Mouse (Mus musculus) erythroid progenitor cell, adult 5-6 weeks (primary cell): ENCODE measurements at regions not wholly inside any gene's neighbourhood (a gene's known extent, or its start where the extent isn't known, plus 50 kb on each side); places are given as distances from the start of the nearest gene placed in this dataset.
A peak's percentile ranks its signal among the peaks of the same experiment; 100 is the strongest.

Experiments used
- ATAC-seq: replicated peaks from 2 replicates; pipeline ENCODE4 v1.8.0; 2016; ENCODE audit warnings: moderate number of reproducible peaks, mild to moderate bottlenecking, moderate TSS enrichment, inconsistent platforms; ENCODE audit not compliant: poor library complexity, low FRiP score, severe bottlenecking

DNA sequence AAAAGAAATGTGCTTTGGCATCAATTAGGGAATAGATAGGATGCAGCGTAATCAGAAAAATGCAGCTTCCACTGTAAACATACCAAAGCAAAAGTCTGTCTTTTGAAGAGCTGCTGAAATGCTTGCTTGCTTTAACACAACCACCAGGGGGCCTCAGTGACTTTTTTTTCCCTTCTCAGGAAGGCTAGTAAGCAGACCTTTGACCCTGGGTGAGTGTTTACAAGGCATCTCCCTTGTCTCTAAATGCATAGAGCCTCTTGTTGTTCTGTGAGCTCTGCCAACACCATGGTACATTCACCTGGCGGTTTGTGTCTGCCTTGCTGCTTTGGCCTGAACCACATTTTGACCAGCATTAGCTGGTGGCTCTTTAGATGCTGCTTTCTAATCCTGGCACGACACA is 191.9 kb upstream of the C9orf72 start:
- no peak for ATAC-seq

DNA sequence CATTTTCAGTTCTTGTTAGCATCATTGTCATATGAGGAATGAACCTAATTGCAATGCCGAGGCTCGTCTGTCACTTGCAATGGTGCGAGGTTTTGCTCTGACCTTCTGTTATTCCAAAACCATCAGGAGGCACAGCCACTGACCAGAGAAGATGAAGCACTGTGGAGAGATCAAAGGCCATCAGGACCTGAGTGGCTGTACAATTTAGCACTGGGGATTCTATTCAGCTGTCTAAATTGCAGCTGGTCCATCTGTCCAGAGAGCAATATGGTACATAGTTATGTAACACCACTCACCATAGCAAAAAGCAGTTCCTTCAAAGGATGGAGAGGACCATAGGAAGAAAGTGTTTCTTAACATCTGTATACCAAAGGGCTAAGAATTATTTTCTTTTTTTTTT is 187.5 kb upstream of the C9orf72 start:
- no peak for ATAC-seq

DNA sequence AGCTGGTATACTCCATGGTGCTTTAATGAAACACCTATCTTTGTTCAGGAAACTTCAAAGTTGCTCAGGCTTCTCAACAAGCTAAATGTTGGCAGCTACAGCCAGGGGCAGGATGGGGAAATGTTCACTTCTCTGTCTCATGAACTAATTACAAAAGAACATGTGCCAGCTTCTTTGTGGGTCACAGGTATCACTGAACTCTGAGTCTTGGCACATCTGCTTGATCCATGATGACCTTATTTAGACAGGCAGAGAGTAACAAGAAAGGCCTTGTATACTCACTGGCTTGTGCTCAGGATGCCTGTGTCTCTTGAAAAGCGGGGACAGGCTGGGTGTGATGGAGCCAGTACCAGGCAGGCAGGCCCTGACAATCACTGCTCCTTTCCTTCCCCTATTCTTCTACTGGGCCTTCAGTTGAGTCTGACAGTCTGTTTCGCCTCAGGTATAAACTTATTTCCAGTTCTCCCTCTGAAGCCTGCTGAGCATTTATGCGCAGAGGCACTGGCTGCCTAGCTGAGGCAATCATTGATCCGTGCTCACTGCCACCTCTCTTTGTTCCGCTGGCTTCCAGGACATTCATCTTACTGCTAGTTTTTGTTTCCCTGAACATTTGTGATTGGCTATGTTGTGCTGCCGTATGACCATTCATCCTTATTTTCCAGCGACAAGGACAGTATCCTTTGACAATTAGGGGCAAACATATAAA is 179.5 kb upstream of the C9orf72 start:
- ATAC-seq = no peak

DNA sequence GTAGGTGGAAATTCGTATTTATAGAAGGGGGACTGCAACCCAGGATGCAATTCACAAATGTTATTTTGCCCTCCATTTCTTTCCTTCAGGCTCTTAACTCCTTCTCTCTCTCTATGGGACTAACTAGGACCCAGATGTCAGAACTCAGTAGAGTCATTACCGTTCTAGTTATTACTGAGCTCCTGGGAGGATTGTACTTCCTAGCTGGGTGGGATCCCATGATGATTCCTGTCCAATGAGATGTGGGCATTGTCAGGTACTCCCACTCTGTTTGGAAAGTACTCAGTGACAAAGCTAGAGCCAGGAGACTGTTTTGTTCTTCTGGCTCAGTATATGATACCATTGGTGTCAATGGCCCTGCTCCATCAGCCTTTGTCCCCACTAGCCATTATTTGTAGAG is 178.1 kb upstream of the C9orf72 start:
- no peak for ATAC-seq

DNA sequence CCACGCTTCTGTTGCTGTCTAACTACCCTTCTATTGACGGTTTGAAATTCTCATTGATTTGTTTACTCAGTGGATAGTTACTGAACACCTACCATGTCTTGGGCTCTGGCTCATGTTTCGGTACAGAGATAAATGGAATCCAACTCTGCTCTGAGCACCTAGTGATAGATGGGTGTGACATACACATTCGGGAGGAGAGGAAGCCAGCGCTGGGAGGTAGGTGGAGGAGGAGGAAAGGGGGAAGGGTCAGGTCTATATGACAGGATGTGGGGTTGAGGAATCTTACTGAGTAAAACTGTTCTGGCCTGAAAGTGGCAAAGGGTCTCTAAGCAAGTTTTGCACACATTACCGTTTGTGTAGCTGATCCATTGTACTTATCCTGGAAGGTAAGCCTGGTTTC is 177.6 kb upstream of the C9orf72 start:
- ATAC-seq = no peak

DNA sequence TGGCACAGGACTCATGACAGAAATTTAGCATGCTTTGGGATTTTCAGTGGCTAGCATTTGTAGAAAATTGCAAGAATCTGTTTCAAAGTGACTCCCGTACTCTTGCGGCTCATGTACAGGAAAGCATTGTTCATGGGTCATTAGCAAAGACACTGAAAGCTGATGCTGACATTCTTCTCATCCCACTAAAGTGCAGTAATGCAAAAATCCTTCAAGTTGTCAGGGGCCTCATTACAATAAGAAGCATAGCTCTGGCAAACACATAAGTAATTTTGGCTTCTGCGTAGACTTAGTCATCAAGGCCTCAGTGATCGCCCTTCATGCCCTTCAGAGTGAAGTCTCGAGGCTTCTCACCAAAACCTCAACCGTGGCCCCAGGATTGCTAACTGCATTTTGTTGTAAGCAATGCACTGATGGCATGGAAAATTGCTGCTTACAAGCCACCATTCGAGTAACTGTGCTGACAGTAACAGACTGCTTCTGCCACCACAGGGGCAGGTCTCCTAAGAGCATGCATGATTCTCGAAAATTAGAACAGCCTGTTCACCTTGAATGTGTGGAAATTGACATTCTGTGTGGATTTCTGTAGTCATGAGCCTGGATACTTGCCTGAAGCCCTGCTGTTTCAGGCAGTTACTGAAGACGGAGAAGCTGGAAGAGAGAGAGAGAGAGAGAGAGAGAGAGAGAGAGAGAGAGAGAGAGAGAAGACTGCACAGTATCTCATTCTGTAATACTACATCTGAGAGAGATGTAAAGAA is 176.6 kb upstream of the C9orf72 start:
- ATAC-seq = no peak

DNA sequence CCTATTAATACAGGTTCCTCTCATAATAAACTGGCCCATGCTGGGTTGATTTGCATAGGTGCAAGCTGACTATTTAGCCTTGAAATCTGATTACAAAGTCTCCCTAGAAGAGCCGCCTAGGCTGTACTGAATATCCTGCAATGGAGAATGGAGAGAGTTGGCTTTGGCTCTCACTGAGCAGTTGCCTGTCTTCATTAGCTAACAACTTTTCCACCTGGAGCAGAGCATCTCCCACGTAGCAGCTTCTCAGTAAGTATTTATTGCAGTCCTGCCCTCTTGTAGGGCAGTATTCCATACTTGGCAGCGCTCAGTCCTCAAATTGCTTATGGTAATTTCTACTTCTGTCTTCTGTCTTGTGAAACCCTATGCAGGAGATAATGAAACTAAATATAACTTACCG is 175.8 kb upstream of the C9orf72 start:
- ATAC-seq = no peak

DNA sequence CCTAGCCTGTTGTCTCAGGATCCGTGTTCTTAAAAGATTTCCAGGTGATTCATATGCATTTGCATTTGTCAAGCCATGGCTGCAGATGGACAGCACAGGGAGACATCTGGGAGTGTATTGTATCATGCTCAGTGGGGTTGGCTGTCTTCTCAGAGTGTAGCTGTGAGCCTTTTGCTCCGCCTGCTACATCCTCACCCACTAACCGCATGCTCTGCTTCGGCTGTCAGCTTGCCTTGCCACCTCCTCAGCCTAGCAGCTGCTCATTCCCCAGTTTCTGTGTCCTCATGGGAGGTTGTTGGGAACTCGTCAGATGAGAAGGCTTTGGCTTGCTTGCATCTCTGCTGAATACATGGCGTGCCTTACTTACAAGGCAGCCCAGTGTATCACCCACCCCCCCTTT is 174.5 kb upstream of the C9orf72 start:
- ATAC-seq = no peak

DNA sequence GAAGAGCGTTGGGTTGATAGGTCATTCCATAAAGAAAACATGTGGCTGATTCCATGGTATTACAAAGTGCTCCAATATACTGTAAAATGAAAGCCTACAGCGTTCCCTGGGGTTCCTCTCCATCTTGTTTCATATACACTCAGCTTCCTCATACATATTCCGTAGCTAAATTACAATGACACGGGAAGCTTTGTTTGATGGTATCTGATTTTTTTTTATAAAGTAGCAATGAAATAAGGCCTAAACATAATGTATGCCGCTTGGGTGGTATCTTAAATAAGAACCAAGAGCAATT is 169.6 kb upstream of the C9orf72 start:
- no peak for ATAC-seq

DNA sequence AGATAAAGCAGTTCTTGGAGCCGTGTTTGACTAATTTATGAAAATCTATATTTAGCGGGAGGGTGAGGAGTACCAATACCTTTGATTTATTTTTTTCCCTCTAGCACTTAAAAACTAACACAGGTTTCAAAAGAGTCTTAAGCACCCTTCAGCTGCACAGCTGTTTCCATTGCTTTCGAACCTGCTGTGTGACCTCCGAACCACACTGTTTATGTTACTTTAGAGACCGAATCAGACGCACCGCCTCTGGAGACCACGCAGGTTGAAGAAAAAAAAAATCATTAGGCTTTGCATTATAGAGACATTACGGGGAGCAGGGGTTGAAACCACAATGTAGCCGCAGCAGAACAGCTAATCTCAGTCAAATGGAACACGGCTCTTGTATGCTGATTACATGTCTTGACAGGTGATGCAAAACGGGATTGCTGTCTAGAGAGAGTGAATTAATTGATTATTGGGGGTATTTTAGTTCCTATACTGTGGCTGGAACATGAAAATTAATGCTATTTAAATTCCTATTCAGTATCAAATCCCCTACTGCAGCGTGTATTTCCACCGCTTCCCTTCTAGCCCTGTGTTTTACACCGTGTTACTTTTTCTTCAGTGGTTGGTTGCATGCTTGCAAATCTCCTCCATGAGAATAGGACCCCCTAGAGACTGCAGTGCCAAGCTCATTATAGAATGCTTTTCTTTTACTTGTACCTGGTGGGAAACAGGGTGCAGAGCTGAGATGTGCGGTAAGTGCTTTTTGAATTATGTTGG is 169.0 kb upstream of the C9orf72 start:
- ATAC-seq = no peak

DNA sequence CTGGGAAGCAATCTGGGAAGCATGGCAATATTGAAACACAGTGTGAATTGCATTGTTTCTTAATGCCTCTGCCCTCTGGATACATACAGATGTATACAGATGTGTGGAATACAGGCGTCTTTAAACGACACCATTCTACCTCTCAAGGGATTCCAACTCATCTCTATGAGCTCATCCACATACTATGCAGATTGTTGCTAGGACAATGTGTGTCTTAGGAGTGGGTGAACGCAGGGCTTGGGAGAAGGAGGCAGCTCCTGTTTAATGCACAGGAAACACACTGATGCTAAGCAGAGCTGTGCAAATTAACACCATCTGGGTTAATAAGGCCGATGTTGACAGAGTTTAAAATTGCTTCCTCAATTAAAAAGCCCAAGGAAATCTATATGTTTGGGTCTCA is 149.8 kb upstream of the C9orf72 start:
- no peak for ATAC-seq

DNA sequence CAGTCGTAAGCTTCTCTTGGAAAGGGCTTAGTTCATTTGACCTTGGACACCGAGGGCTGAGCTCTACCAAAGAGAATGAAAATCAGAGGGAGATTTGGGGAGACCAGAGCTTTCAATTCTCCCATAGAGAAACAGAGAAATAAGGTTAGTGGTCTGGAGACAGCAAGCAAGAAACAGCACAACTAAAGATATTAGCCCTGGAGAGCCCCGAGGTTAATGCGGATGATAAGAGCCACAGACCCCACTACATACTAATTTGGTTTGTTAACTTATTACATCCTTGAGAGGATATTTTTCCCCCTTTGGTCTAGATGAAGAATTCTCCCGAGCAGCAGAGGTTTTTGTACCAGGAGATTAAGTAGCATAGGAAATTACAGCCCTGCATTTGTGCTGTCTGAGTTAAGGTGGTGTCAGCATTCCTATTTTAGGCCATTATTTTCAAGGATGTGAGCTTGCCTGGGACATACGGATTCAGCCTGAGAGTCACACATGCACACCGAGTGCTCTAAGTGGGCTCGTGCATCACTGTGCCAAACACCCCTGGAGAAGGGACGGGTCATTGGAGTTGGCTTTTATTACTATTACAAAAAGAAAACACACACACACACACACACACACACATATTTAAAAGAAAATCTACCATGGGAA is 147.4 kb upstream of the C9orf72 start:
- ATAC-seq = no peak

DNA sequence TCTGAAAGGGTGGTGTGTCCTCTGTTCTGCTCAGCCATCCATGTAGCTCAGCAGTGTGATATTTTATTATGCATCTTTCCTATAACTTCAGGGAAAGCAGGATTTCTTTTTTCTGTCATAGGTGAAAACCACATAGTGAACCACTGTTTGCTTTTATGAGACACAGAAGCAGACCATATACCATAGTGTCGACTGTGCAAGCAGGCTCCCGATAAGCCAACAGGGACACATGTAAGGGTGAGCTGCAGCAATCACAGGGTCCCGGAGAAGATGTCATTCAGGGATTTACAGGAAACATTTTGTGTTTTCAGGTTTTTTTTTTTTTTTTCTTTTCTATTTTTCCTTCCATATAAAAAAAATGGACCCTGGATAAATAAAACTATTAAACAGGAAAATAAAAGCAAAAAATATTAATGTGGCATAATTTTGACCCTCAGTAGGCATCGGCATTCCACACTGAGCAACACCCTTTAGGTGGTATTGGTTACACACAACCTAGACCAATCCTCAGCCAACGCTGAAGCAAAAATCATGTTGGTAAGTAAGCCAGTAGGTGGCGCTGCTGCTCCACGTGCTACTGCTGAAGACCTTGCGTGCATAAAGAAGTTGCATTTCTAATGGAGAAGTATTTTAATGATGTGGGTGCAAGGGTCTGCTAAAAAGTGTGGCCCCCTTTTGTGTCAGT is 146.7 kb upstream of the C9orf72 start:
- ATAC-seq = 0 out of 2 replicates have a peak, but pooled peaks have one; percentile 59

DNA sequence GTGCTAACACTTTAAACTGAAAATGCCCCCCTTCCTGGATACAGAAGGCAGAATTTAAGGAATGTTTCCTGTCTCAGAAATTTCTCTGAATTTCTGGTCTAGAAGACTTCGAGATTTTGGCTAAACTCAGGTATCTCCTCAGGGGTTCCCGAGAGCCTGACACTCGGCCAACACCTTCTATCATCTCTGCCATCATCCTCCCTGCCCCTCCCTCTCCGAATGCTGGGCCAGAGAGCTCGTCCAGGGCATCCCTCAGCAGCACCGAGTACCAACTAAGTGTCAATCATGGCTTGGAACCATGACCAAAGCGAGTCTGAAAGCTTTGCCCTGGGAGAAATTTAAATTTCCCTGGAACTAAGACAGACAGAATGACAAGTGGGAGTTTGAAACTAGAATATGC is 138.2 kb upstream of the C9orf72 start:
- ATAC-seq = no peak

DNA sequence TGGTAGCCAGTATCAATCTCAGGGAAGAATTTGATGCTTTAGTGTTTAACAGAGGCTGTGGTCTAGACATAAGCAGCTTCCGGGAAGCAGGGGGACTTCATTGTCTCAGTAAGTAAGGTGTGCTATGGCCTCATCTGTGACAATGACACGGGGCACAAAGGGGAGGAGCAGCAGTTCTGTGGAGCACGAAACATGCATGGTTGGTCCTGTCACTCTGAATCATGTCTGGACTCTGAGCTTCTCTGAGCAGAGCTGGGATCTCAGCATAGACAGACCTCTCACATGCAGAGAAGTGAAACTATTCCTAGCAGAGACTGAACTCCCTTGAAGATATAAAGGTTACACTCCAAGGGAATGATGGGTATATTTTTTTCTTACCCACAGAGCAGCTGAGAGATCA is 136.2 kb upstream of the C9orf72 start:
- ATAC-seq = no peak

DNA sequence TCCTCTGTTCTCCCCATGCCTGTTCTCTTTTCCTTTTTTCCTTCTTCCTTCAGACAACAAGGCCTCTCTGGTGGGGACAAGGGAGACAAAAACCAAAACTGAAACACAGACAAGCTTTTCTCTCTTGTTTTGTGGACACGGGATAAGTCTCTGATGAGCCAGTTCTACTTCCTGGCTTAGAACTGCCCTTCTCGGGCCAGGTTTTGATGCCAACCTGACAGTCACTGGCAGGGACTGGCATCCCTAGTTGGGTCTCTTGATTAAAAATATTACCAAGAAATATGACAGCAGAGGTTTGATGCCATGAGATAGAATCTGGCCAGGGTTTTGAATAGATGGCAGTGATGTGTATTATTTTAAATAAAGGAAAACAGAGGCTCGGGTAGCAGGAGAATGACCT is 133.4 kb upstream of the C9orf72 start:
- no peak for ATAC-seq

DNA sequence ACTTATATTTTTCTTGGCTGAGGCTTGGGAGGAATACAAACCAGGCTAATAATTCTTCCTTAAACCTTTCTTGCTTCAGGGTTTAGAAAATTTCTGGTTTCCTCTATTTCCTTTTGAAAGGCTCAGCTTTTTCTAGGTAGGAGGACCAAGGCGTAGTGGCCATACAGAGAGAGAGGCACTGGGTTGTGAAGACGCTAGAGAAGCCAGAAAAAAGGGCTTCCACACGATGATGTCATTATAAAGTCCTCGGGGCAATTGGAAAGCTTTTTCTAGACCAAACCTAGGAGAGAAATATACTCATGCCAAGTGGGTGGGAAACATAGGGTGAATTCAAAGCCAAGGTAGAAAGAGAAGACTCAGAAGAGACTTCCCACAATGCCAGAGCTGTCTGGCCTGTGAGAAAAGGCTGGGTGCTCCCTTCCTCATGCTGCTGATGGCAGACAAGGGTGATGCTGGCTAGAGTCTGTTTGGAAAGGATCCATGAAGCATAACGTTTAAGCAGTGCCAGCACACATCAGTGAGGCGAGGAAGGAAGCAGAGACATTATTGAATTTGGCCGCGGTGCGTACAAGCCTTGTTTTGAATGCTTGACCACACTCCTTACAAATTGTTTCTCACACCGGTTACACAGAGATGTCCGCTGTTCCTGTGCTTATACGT is 131.1 kb upstream of the C9orf72 start:
- no peak for ATAC-seq

DNA sequence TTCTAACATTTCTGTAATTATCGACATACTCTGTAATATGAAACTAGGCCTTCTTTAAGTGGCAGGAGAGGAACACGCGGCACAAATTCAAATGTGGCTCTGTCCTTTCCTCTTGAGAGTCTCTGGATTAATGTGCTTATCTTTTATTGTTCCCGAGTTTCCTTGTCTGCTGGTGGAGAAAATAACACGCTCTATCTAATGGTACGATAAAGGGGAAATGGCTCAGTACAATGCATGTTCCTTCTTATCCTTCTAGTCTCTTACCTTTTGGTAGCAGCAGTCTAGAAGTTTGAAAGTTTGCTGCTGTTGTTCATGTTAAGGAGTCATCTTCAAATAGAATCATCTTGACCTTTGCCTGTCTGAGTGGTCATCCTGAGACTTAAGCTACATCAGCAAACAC is 130.1 kb upstream of the C9orf72 start:
- ATAC-seq = no peak

DNA sequence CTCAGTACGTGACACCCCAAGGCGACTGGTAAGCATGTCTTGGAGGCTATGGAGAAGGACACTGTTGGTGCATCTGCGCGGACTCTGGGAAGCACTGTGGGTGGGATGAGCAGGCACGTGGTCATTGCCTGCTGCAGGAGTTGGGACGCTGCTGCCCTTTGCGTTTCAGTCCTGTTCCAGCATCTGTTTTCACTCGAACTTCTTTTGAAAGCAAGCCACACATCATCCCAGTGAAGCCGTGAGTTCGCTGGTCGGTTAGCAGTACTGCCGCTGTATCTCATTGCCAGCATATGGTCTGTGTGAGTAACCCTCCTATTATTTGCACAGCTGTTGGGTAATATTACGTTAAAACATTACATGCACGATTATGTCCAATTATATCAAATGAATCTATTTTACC is 128.1 kb upstream of the C9orf72 start:
- ATAC-seq = no peak

DNA sequence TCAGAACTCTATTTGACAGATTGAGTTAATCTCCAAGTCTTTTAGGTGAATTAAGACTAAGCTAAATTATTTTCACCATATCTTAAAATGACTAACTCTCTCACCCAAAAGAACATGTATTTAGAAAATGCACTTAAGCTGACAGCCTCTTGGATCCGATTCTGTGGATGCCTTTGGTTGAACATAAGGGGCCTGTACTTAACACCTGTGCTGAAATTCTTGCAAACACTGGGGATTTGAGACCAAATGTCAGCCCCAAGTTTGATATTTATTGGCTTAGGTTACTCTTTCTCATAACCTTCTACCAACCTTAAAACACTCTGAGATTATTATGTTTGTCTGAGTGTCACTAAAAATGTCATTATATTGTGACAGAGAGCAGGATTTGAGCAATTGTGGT is 126.6 kb upstream of the C9orf72 start:
- ATAC-seq = no peak
